Mouse (Mus musculus) forebrain, embryonic 14.5 days (tissue): ENCODE measurements around the gene Alox5ap. TPM values are rescaled to one million over a fixed set of nuclear protein-coding genes. Genes with fewer than 3 reads are reported as not detected.

ENCODE experiments used
- microRNA-seq: library from miRNA; unstranded; fragments of <30 nt; microRNA quantifications from one replicate; pipeline ENCODE4, GENCODE M21; 2016
- polyA plus RNA-seq: library from polyadenylated mRNA; unstranded; fragments of >200 nt; fragmentation: Nextera tagmentation; extraction: Ambion mirVana; gene quantifications from 2 replicates; pipeline ENCODE4 v1.2.1, GENCODE M21; 2014

Alox5ap gene
- polyA plus RNA-seq, 1 experiment from 2014 or later = 12.7 TPM

Small RNAs within 50 kb of the gene (microRNA-seq; reads per million reads assigned to microRNA genes)
- gene Gm24105 = not detected

Other genes with a start within 250 kb of the Alox5ap start
- 57.5 and 59.9 TPM in 2 replicates for gene Uspl1, start 80.4 kb upstream of the Alox5ap start, polyA plus RNA-seq
- 1,219 and 1,258 TPM in 2 replicates for gene Hmgb1, start 80.3 kb upstream of the Alox5ap start, polyA plus RNA-seq
- 1.3 and 1.6 TPM in 2 replicates for gene Medag, start 147.0 kb downstream of the Alox5ap start, polyA plus RNA-seq
- gene Tex26, start 174.9 kb downstream of the Alox5ap start, polyA plus RNA-seq = 1.3 and 1.6 TPM in 2 replicates